Mouse (Mus musculus): ENCODE data around the gene Fam163a. TPM values are rescaled to one million over a fixed set of nuclear protein-coding genes. Genes with fewer than 3 reads are reported as not detected.
A peak's percentile ranks its signal among the peaks of the same experiment; 100 is the strongest.

Gene Fam163a
- polyA plus RNA-seq, 1 experiment: 0.02 TPM

DNA sequence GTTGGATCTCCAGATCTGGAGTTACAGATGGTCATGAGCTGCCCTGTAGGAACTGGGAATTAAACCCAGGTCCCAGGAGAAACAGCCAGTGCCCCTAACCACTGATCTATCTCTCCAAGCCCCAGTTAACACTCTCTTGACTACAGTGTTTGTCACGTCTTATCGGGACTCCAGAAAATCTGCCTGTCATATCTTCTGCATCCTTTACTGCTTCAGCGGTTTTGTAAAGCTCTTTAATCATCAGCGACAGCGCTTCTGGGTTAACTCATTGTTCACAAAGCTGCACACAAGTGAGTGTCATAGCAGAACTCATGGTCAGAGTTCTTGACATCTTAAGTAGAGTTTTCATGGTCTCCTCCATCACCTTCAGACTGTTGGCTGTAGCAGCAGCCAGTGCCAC is 22.1 kb upstream of the Fam163a start:
- H3K27me3 ChIP-seq (ENCODE audit: control insufficient read depth): no peaks in the 10 kb centered on the region
- H3K36me3 ChIP-seq (ENCODE audit: control insufficient read depth): peaks cover 4% of the 10 kb centered on the region
- H3K4me1 ChIP-seq (ENCODE audit: control insufficient read depth): peaks cover 69% of the 10 kb centered on the region
- H3K9me3 ChIP-seq (ENCODE audit: control insufficient read depth, low read length): no peaks in the 10 kb centered on the region
- H3K4me3 ChIP-seq (replicated peaks): no peak overlapping the region
- TF ChIP-seq GATA1 (IDR thresholded peaks at IDR 0.05; ENCODE audit: low read length): no peak
- TF ChIP-seq TAL1 (IDR thresholded peaks at IDR 0.05; ENCODE audit: low read length): no peak

DNA sequence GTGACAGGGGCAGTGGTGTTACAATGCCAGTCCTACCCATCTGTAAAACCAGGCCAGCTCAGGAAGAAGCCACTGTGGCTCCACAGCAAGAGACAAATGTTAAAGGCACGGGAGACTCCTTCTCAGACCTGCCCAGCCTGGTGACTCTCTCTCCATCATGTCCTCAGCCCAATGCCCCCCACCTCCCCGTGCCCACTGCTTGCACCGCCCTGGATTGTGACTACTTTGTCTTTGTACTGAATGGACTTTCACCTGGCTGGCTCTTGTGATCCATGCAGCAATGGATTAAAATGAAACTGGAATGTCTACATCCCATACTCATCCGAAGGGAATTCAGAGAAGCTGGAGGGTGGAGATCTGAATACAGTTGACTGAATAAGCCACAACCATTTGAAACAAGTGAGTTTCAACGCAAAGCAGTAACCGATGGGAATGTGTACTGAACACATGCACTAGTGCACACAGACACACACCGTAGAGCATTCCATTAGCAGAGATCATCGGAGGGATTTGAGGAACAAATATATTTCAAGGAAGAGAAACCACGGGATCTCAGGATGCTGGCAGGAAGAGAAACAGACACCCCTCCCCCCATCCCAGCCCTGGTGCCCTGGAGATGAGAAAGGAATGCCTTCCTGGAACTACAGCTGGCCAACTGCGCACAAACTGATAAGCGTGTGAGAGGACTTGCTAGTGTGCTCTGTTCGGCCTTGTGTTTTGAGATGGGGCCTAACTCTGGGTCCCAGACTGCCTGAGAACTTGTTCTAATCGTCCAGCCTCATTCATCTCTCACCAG is 17.6 kb upstream of the Fam163a start:
- Histone ChIP-seq H3K9me3 (ENCODE audit: control insufficient read depth, low read length) (no peaks in the 10 kb centered on the region), H3K4me3 (replicated peaks) (peak overlapping the region; percentile 38), H3K27me3 (ENCODE audit: control insufficient read depth) (no peaks in the 10 kb centered on the region), H3K4me1 (ENCODE audit: control insufficient read depth) (peaks cover 86% of the 10 kb centered on the region), H3K36me3 (ENCODE audit: control insufficient read depth) (peaks cover 22% of the 10 kb centered on the region)
- TF ChIP-seq GATA1 (IDR thresholded peaks at IDR 0.05; ENCODE audit: low read length) (peak; percentile 79), TAL1 (IDR thresholded peaks at IDR 0.05; ENCODE audit: low read length) (peak; percentile 79)

DNA sequence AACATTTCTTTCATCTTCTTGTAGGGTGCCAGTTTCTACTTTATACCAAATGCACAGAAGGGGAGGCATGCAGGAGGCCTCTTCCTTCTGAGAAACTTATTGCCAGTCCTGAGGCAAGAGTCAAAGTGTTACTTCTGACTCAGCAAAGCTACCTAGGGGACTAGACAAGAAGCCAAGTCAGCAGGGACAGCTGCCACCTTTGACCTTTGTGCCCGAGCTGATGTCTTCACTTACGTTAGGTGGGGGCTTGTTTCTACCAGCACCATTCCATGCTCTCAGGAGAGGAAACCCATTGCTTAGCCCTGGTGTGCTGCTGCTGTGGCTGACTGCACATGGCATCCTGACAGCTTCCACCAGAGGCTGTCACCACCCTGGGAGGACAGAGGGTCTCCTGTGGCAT is 16.5 kb upstream of the Fam163a start:
- TF ChIP-seq GATA1 (IDR thresholded peaks at IDR 0.05; ENCODE audit: low read length) (no peak), TAL1 (IDR thresholded peaks at IDR 0.05; ENCODE audit: low read length) (no peak)
- Histone ChIP-seq H3K4me3 (replicated peaks) (no peak overlapping the region), H3K4me1 (ENCODE audit: control insufficient read depth) (peaks cover 86% of the 10 kb centered on the region)

GRCm38 (mm10) chr1:156218573-156218972 is 13.7 kb upstream of the Fam163a start:
- Histone ChIP-seq H3K4me3 (replicated peaks) (no peak overlapping the region), H3K9me3 (ENCODE audit: control insufficient read depth, low read length) (no peaks in the 10 kb centered on the region), H3K27me3 (ENCODE audit: control insufficient read depth) (no peaks in the 10 kb centered on the region), H3K4me1 (ENCODE audit: control insufficient read depth) (peaks cover 90% of the 10 kb centered on the region), H3K36me3 (ENCODE audit: control insufficient read depth) (peaks cover 22% of the 10 kb centered on the region)
- TF ChIP-seq TAL1 (IDR thresholded peaks at IDR 0.05; ENCODE audit: low read length) (no peak), GATA1 (IDR thresholded peaks at IDR 0.05; ENCODE audit: low read length) (no peak)

More for the DNA sequence above, 16.5 kb upstream of the Fam163a start:
- Histone ChIP-seq H3K27me3 (ENCODE audit: control insufficient read depth) (no peaks in the 10 kb centered on the region), H3K36me3 (ENCODE audit: control insufficient read depth) (peaks cover 22% of the 10 kb centered on the region), H3K9me3 (ENCODE audit: control insufficient read depth, low read length) (no peaks in the 10 kb centered on the region)

DNA sequence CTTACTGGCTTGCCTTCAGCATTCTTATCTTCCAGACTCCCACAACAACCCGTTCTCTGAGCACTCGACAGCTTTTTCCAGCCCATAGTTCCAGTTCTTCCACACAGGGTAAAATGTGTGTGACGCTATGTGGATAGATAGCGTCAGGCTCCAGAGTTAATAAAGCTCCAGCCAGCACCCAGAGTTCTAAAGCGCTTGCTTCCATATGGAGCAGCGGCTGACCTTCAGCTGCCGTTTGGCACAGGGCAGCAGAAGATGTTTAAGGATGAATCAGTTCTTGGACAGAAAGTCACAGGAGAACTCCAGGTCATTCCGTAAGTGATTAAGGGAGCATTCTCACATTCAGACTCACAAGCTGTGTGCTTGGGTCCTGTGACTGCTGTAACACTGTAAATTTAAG is 13.1 kb upstream of the Fam163a start:
- Histone ChIP-seq H3K36me3 (ENCODE audit: control insufficient read depth) (peaks cover 18% of the 10 kb centered on the region), H3K9me3 (ENCODE audit: control insufficient read depth, low read length) (no peaks in the 10 kb centered on the region), H3K4me3 (replicated peaks) (peak overlapping the region; percentile 43), H3K4me1 (ENCODE audit: control insufficient read depth) (peaks cover 90% of the 10 kb centered on the region), H3K27me3 (ENCODE audit: control insufficient read depth) (no peaks in the 10 kb centered on the region)
- TF ChIP-seq TAL1 (IDR thresholded peaks at IDR 0.05; ENCODE audit: low read length): no peak
- no peak for TF ChIP-seq GATA1 (IDR thresholded peaks at IDR 0.05; ENCODE audit: low read length)

- peaks cover 90% of the 10 kb centered on the region for H3K4me1 ChIP-seq (ENCODE audit: control insufficient read depth)
- H3K36me3 ChIP-seq (ENCODE audit: control insufficient read depth): peaks cover 18% of the 10 kb centered on the region
- TF ChIP-seq TAL1 (IDR thresholded peaks at IDR 0.05; ENCODE audit: low read length) (no peak), GATA1 (IDR thresholded peaks at IDR 0.05; ENCODE audit: low read length) (no peak)
- H3K27me3 ChIP-seq (ENCODE audit: control insufficient read depth): no peaks in the 10 kb centered on the region
- H3K4me3 ChIP-seq (replicated peaks): peak overlapping the region; percentile 43
- no peaks in the 10 kb centered on the region for H3K9me3 ChIP-seq (ENCODE audit: control insufficient read depth, low read length)
Measured at GRCm38 (mm10) chr1:156217393-156217792, 12.6 kb upstream of the Fam163a start.

DNA sequence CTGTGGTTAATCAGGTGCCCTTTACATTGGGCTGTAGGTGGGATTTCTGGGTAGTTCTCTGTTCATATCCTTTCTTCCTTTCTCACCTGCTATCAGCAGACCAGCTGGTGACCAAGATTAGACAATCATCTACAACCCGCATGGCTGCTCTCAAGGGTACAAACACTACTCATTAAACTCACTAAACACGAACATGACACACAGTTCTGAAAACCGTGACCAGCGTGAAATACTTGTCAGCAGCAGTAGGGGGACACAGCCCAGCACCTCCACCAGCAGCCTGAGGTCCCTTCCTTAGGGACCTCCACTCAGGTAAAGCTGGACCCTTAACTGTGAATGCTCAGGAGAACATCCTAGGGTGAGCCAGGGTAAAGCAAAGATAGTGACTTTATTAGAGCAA is 11.4 kb upstream of the Fam163a start:
- Histone ChIP-seq H3K36me3 (ENCODE audit: control insufficient read depth) (peaks cover 15% of the 10 kb centered on the region), H3K9me3 (ENCODE audit: control insufficient read depth, low read length) (no peaks in the 10 kb centered on the region), H3K4me1 (ENCODE audit: control insufficient read depth) (peaks cover 90% of the 10 kb centered on the region), H3K4me3 (replicated peaks) (no peak overlapping the region), H3K27me3 (ENCODE audit: control insufficient read depth) (no peaks in the 10 kb centered on the region)
- TF ChIP-seq TAL1 (IDR thresholded peaks at IDR 0.05; ENCODE audit: low read length): peak; percentile 26; the same call in 1 of the 3 replicates
- no peak for TF ChIP-seq GATA1 (IDR thresholded peaks at IDR 0.05; ENCODE audit: low read length)

- H3K4me3 ChIP-seq (replicated peaks): no peak overlapping the region
- H3K36me3 ChIP-seq (ENCODE audit: control insufficient read depth): peaks cover 14% of the 10 kb centered on the region
- peaks cover 86% of the 10 kb centered on the region for H3K4me1 ChIP-seq (ENCODE audit: control insufficient read depth)
- no peaks in the 10 kb centered on the region for H3K9me3 ChIP-seq (ENCODE audit: control insufficient read depth, low read length)
- TF ChIP-seq TAL1 (IDR thresholded peaks at IDR 0.05; ENCODE audit: low read length) (no peak), GATA1 (IDR thresholded peaks at IDR 0.05; ENCODE audit: low read length) (no peak)
- H3K27me3 ChIP-seq (ENCODE audit: control insufficient read depth): peaks cover 3% of the 10 kb centered on the region; the same call in 1 of the 2 replicates
Measured at GRCm38 (mm10) chr1:156214651-156215050, 9.8 kb upstream of the Fam163a start.

DNA sequence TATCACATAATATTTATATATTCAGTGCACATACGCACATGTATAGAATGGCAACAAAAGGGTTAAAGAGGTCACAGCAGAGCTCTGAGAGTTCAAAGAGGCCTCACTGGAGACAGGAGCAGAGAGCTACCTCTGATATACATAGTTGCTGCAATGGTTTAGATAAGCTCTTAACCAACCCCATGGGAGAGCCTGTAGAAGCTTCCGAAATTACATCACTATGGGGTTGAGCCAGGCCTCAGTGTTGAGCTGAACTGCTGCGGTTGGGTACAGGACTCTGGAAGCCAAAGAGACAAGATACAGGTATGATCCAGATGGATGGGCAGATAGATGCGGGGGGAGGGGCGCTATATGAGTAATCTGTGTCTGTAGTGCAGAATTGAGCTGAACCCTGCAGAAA is 8.1 kb upstream of the Fam163a start:
- Histone ChIP-seq H3K4me3 (replicated peaks) (peak overlapping the region; percentile 62), H3K36me3 (ENCODE audit: control insufficient read depth) (peaks cover under 1% of the 10 kb centered on the region; the same call in 1 of the 2 replicates), H3K9me3 (ENCODE audit: control insufficient read depth, low read length) (no peaks in the 10 kb centered on the region), H3K27me3 (ENCODE audit: control insufficient read depth) (peaks cover 12% of the 10 kb centered on the region), H3K4me1 (ENCODE audit: control insufficient read depth) (peaks cover 71% of the 10 kb centered on the region)
- peak; percentile 55 for TF ChIP-seq TAL1 (IDR thresholded peaks at IDR 0.05; ENCODE audit: low read length)
- peak; percentile 55; the same call in 1 of the 2 replicates for TF ChIP-seq GATA1 (IDR thresholded peaks at IDR 0.05; ENCODE audit: low read length)

Measured in erythroblast, embryonic 14.5 days (primary cell).